Mouse (Mus musculus) embryonic facial prominence, embryonic 14.5 days (tissue): ENCODE results near the gene Zfp663. TPM values are rescaled to one million over a fixed set of nuclear protein-coding genes. Genes with fewer than 3 reads are reported as not detected.

Source experiments
- ATAC-seq: fragments of 200-750 bp; cut with Nextera tagmentation; 2 replicates; pipeline ENCODE4 v1.8.0; 2017; ENCODE audit warnings: low read depth, moderate number of reproducible peaks, moderate TSS enrichment
- DNase-seq: peaks from one replicate; pipeline ENCODE4 v3.0.0-alpha.2; 2015; ENCODE audit warnings: low spot score
- H3K27ac ChIP-seq: fragments of 300-500 bp; sonication (generic); replicated peaks from 2 replicates; pipeline ENCODE4 v1.5.1; 2014; ENCODE audit warnings: low read depth, mild to moderate bottlenecking, low read length, moderate library complexity
- H3K27me3 ChIP-seq: fragments of 300-500 bp; sonication (generic); replicated peaks from 2 replicates; pipeline ENCODE4 v1.6.1; 2014; ENCODE audit warnings: low read length; ENCODE audit not compliant: control insufficient read depth, insufficient read depth
- H3K36me3 ChIP-seq: fragments of 300-500 bp; sonication (generic); 2 replicates; pipeline ENCODE4 v1.6.1; 2014; ENCODE audit warnings: low read length, mixed read lengths; ENCODE audit not compliant: control insufficient read depth, insufficient read depth
- H3K4me1 ChIP-seq: fragments of 300-500 bp; sonication (generic); 2 replicates; pipeline ENCODE4 v1.6.1; 2014; ENCODE audit warnings: antibody characterized with exemption, low read length; ENCODE audit not compliant: control insufficient read depth, insufficient read depth
- H3K4me2 ChIP-seq: fragments of 300-500 bp; sonication (generic); 2 replicates; pipeline ENCODE4 v1.6.1; 2014; ENCODE audit warnings: low read depth, mild to moderate bottlenecking, low read length, moderate library complexity, mixed read lengths
- H3K4me3 ChIP-seq: fragments of 300-500 bp; sonication (generic); 2 replicates; pipeline ENCODE4 v1.5.1; 2014; ENCODE audit warnings: low read depth, mild to moderate bottlenecking, low read length
- H3K9ac ChIP-seq: fragments of 300-500 bp; sonication (generic); 2 replicates; pipeline ENCODE4 v1.6.1; 2014; ENCODE audit warnings: low read depth, mild to moderate bottlenecking, low read length, moderate library complexity, mixed read lengths
- H3K9me3 ChIP-seq: fragments of 300-500 bp; sonication (generic); 2 replicates; pipeline ENCODE4 v1.6.1; 2016; ENCODE audit warnings: low read length; ENCODE audit not compliant: control insufficient read depth
- WGBS: fragments of 180-500 bp; shearing (Covaris S2); extraction: QIAGEN DNeasy Blood & Tissue Kit; methylation state at CpG from one replicate; pipeline ENCODE4 v1.1.7; 2014; 5-methylcytosine and 5-hydroxymethylcytosine counted together
- polyA plus RNA-seq: library from polyadenylated mRNA; unstranded; fragments of >200 nt; fragmentation: Nextera tagmentation; extraction: Ambion mirVana; gene quantifications from 2 replicates; pipeline ENCODE4 v1.2.1, GENCODE M21; 2014

Gene Zfp663
- polyA plus RNA-seq, 1 experiment from 2014 or later, result 0.64 TPM

DNA sequence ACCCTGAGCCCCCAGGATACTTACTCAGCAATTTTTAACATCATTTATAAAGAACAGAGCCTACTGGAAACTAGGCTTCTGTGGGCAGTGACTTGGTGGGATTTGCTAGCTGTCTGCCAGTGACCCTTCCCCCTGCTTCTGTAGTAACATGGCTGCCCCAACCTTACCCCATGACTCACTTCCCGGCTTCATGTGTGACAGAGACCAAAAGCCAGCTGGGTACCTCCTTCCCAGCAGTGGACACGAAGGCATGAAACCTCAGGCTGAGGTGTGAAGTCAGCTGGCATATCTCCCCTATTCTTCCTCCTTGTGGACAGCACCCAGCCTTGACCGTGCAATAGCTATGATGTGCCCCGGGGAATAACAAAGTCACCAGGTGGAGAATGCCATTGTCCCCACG, 39.8 kb downstream of the Zfp663 start:
- Histone ChIP-seq H3K27ac (no peak overlapping the region), H3K9ac (no peak overlapping the region), H3K27me3 (no peaks in the 10 kb centered on the region), H3K9me3 (0 out of 2 replicates have a peak, but pooled peaks cover 4% of the 10 kb centered on the region), H3K36me3 (no peaks in the 10 kb centered on the region), H3K4me2 (no peak overlapping the region), H3K4me1 (peaks cover 23% of the 10 kb centered on the region), H3K4me3 (no peak overlapping the region)
- WGBS, result 77% methylated on average over 5 of the region's 5 CpGs
- ATAC-seq (no peak), DNase-seq (no peak)

DNA sequence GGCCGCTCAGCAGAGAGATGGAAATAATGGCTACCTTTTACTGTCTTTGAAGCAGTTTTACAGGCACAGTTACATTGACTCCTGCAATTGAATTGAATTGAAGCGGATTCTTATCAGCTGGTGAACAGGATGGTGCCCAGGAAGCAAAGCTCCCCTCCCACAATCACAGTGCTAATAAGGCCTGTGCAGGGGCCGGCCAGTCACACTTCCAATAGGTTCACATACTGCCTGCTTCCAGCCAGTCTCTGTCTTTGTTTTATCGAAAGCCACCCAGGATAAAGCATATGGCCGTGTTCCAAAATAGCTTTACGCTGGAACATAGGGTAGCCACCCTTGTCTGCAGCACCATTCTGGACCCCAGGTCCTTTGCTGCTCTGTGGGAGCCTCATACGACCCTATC, 41.1 kb downstream of the Zfp663 start:
- H3K9ac ChIP-seq, result 0 out of 2 replicates have a peak overlapping the region, but pooled peaks have one; percentile 35
- no peak for DNase-seq
- 60% methylated on average over 7 of the region's 7 CpGs for WGBS

DNA sequence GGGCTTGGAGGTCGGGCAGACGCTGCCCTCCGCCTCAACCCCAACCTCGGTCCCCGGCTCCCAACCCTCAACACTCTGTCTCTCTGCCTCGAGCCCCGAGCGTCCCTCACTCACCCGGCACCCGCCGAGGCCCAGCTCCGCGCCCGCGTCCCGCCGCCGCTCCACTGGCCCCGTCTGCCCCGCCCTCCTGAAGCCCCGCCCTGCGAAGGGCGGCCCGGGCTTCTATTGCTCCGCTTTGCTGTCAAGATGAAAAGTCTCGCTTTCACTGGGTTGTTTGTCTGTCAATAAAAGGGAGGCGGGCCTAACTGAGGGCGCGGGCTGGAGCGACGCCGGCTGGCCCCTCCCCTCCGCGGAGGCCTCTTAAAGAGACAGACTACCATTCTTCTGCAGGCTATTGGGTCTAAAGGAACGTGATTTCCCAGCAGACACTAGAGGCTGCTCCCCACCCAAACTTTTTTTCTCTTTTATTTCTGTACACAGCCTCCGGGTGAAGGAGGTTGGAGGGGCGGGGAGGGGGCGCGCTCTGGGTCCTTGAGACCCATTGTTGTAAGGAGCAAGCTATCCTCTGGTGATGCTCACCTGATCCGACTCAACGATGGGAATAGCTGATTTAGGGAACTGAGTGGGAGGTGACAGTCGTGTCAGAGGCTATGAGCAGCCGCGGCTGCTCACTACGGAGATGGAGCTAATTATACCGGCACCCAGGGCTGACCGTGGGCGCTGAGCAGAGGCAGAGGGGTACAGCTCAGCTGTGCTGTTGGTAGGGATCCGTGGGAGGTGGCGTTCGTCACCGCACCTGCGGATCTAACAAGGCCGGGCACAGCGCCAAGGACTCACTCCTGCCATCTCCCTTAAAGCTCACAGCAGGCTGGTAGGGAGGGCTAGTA, 42.0 kb downstream of the Zfp663 start, which contains the start of gene Elmo2:
TSS of gene Elmo2 (minus strand) at position 176 of the 887 bp plus-strand sequence.
- Histone ChIP-seq H3K4me3 (peak within 1 kb of the TSS; percentile 89), H3K27ac (peak within 1 kb of the TSS; percentile 62)
- under 1% methylated on average over 39 of the region's 55 CpGs for WGBS

More for the DNA sequence above, 41.1 kb downstream of the Zfp663 start:
- H3K4me1 ChIP-seq, result peaks cover 27% of the 10 kb centered on the region
- peak overlapping the region; percentile 89 for H3K4me3 ChIP-seq
- H3K9me3 ChIP-seq, result 0 out of 2 replicates have a peak, but pooled peaks cover 4% of the 10 kb centered on the region
- no peaks in the 10 kb centered on the region for H3K36me3 ChIP-seq
- H3K27me3 ChIP-seq, result no peaks in the 10 kb centered on the region
- H3K27ac ChIP-seq, result no peak overlapping the region
- H3K4me2 ChIP-seq, result peak overlapping the region; percentile 87
- ATAC-seq, result no peak

DNA sequence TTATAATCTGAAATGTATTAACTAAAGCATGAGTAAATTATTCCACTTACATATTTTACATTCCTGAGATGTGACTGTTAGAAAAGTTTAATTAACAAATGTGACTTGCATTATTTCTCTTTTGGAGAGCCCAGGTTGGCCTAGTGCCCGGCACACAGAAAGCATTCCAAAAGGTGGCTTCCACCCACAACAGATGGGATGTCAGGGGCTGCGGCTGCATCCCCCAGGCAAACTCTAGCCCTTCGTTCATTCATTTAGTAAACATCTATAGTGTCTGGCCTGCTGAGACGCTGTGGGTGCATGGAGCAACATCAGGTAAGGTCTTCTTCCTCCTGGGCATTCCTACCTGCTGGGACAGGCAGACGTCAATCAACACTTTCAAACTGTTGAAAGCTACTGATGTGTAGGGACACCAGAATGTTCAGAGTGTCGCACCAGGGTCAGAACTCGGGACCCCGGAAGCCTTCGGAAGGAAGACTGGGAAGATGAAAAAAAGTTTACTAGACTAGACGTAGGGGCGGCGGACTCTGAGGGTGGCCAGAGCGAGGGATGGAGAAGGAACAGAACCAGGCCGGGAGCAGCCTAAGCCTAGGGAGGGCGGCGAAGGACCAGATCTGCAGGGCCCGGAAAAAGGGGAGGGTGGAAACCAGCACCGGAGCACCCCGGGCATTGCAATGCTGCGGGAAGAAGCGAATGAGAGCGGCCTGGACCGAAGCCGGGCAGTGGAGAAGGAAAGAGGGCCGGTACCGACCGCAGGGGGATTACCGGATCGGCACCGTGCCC, 42.8 kb downstream of the Zfp663 start:
- under 1% methylated on average over 18 of the region's 30 CpGs for WGBS
- H3K9ac ChIP-seq, result peak overlapping the region; percentile 87
- H3K36me3 ChIP-seq, result no peaks in the 10 kb centered on the region
- DNase-seq (no peak), ATAC-seq (peak; percentile 32)
- H3K9me3 ChIP-seq, result no peaks in the 10 kb centered on the region
- peak overlapping the region; percentile 54 for H3K27ac ChIP-seq
- H3K27me3 ChIP-seq, result no peaks in the 10 kb centered on the region
- H3K4me1 ChIP-seq, result peaks cover 43% of the 10 kb centered on the region
- peak overlapping the region; percentile 85 for H3K4me2 ChIP-seq
- peak overlapping the region; percentile 89 for H3K4me3 ChIP-seq

More for the DNA sequence above, 42.0 kb downstream of the Zfp663 start, which contains the start of gene Elmo2:
- DNase-seq (peak; percentile 98), ATAC-seq (peak; percentile 98)
- Histone ChIP-seq H3K9ac (peak within 1 kb of the TSS; percentile 87), H3K4me1 (peaks cover 34% of the 10 kb centered on the region), H3K4me2 (peak within 1 kb of the TSS; percentile 87), H3K27me3 (no peaks in the 10 kb centered on the region), H3K9me3 (0 out of 2 replicates have a peak, but pooled peaks cover 4% of the 10 kb centered on the region), H3K36me3 (no peaks in the 10 kb centered on the region)

DNA sequence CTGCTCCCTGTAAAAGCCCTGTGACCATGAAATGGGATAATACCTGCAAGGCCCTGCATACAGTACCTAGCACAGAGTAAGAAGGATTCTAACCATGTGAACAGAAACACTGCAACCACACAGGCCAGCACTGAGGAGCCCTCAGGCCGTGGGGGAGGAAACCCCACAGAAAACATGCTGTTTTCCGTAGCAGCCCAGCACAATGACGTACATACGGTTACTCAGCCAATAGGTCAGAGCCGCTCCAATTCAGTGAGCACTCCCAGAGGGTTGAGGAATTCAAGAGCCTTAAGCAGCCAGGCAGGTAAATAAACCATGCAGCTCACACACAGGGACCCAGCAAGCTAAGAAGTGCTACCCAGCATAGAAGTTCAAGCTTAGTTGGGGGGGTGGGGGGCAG, 44.6 kb downstream of the Zfp663 start:
- H3K27ac ChIP-seq, result no peak overlapping the region
- no peak for ATAC-seq
- peaks cover 46% of the 10 kb centered on the region for H3K4me1 ChIP-seq
- WGBS, result 41% methylated on average over 5 of the region's 5 CpGs
- no peaks in the 10 kb centered on the region for H3K27me3 ChIP-seq
- peak overlapping the region; percentile 85 for H3K4me2 ChIP-seq
- H3K9ac ChIP-seq, result 0 out of 2 replicates have a peak overlapping the region, but pooled peaks have one; percentile 2
- H3K9me3 ChIP-seq, result no peaks in the 10 kb centered on the region
- H3K4me3 ChIP-seq, result no peak overlapping the region
- no peaks in the 10 kb centered on the region for H3K36me3 ChIP-seq
- no peak for DNase-seq

DNA sequence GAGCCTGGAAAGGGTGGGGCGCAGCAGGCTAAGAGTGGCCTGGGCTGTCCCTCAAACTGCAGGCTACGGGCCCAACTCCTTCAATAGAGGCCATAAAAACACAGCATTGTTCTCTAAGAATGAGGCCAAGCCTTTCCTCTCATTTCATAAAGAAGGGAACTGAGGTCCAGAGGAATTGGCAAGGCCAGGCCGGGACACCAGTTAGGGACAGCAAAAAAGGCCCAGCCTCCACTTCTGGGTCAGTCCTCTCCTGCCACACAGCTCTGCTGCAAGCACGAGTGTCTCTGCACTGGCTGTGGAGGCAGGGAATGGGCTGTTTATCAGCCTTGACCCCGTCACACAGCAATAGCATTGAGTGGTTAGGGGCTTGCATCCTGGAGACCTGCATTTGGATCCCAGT, 45.0 kb downstream of the Zfp663 start:
- peaks cover 46% of the 10 kb centered on the region for H3K4me1 ChIP-seq
- 77% methylated on average over 5 of the region's 5 CpGs for WGBS
- 0 out of 2 replicates have a peak overlapping the region, but pooled peaks have one; percentile 2 for H3K9ac ChIP-seq
- H3K4me3 ChIP-seq, result no peak overlapping the region
- no peak for DNase-seq
- H3K36me3 ChIP-seq, result no peaks in the 10 kb centered on the region
- no peaks in the 10 kb centered on the region for H3K9me3 ChIP-seq
- H3K27me3 ChIP-seq, result no peaks in the 10 kb centered on the region
- ATAC-seq, result no peak
- no peak overlapping the region for H3K27ac ChIP-seq
- no peak overlapping the region for H3K4me2 ChIP-seq

DNA sequence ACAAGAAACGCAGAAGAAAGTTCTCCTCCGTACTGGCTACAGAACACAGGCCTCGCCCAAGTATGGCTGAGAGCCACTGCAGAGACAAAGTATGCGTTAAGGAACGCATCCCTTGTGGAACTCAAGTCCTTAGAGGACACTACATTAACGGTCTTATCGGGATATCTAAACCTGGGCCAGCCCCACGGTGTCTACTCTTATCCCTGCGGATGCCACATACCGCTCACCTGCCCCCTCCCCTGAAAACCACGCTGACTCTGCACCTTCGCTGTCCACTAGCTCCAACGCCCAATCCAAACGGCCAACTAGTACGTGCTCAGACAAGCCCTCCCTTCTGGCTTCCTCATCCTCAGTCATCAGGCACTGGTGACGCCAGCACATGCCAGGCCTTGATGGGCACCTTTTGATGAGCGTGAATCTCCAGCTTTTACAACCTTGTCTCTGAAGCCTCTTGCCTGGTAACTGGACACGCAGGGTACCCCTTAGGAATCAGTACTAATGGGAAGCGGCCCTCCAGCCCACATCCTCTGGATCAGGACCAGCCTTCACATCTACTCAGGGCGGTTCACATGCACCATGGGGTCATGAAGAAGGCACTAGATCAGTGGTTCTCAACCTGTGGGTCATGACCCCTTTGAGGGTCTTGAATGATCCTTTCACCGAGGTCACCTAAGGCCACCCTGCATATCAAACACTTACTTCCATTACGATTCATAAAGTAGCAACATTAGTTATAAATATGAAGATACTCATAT, 46.4 kb downstream of the Zfp663 start:
- Histone ChIP-seq H3K4me2 (no peak overlapping the region), H3K4me1 (peaks cover 56% of the 10 kb centered on the region), H3K27ac (no peak overlapping the region), H3K27me3 (no peaks in the 10 kb centered on the region), H3K9me3 (no peaks in the 10 kb centered on the region), H3K9ac (no peak overlapping the region), H3K36me3 (no peaks in the 10 kb centered on the region), H3K4me3 (no peak overlapping the region)
- no peak for DNase-seq
- WGBS, result 86% methylated on average over 22 of the region's 22 CpGs
- no peak for ATAC-seq

DNA sequence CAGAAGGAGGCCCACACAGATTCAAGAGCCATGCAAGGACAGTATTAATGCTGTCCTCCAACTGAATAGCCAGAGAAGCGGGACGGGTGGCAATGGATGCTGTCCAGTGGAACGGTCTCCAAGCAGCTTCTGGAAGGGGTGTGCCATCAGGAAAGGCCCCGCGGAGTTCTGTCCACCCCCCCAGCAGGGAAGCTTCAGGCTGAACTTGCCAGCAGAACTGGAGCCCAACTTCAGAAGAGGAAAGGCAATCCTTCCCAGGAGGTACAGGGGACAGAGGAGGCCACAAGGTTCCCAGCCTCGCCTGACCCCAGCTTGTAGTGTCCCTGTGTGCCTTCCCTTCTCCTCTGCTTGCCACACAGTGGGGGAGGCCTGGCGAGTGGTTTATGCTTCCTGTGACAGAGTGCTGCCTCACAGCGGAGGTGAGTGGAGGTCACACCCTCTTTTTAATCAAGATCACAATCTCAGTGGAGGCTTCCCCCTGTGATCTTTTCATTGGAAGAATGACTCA, 47.1 kb downstream of the Zfp663 start:
- no peak overlapping the region for H3K9ac ChIP-seq
- peaks cover 62% of the 10 kb centered on the region for H3K4me1 ChIP-seq
- H3K36me3 ChIP-seq, result no peaks in the 10 kb centered on the region
- WGBS, result 59% methylated on average over 6 of the region's 8 CpGs
- no peaks in the 10 kb centered on the region for H3K9me3 ChIP-seq
- H3K27me3 ChIP-seq, result no peaks in the 10 kb centered on the region
- ATAC-seq (no peak), DNase-seq (no peak)
- H3K4me2 ChIP-seq, result peak overlapping the region; percentile 16; the same call in 1 of the 2 replicates
- H3K4me3 ChIP-seq, result no peak overlapping the region
- H3K27ac ChIP-seq, result peak overlapping the region; percentile 63
